Mouse (Mus musculus): ENCODE results near the gene Dlx1.

The Dlx1 gene

GRCm38 (mm10) chr2:71546640-71547071 is 18.7 kb downstream of the Dlx1 start, which contains the start of gene Dlx2:
Dlx2 (minus strand) TSS chr2:71546754.
- DNase-seq (ENCODE audit: low spot score in 2 of 2): no peak

- DNase-seq (ENCODE audit: low spot score in 2 of 2): no peak
These were observed 19.9 kb downstream of the Dlx1 start for GRCm38 (mm10) chr2:71547829-71548228.

GRCm38 (mm10) chr2:71550330-71550729 is 22.4 kb downstream of the Dlx1 start:
- no peak for DNase-seq (ENCODE audit: low spot score in 2 of 2)

- no peak for DNase-seq (ENCODE audit: low spot score in 2 of 2)
These were observed 23.8 kb downstream of the Dlx1 start for GRCm38 (mm10) chr2:71551704-71552103.

GRCm38 (mm10) chr2:71556071-71556470 is 28.2 kb downstream of the Dlx1 start:
- DNase-seq (ENCODE audit: low spot score in 2 of 2): no peak

- DNase-seq (ENCODE audit: low spot score in 2 of 2): no peak
These were observed 38.6 kb downstream of the Dlx1 start for GRCm38 (mm10) chr2:71566466-71566865.

- no peak for DNase-seq (ENCODE audit: low spot score in 2 of 2)
These were observed 45.8 kb downstream of the Dlx1 start for GRCm38 (mm10) chr2:71573736-71574135.

GRCm38 (mm10) chr2:71577059-71577458 is 49.1 kb downstream of the Dlx1 start:
- no peak for DNase-seq (ENCODE audit: low spot score in 2 of 2)

GRCm38 (mm10) chr2:71580632-71581466 is 52.9 kb downstream of the Dlx1 start:
- DNase-seq (ENCODE audit: low spot score in 2 of 2): peak; percentile 52 to 62

- no peak for DNase-seq (ENCODE audit: low spot score in 2 of 2)
These were observed 53.6 kb downstream of the Dlx1 start for GRCm38 (mm10) chr2:71581488-71581887.

Data from urinary bladder, postnatal 4 days (tissue).